Mouse (Mus musculus) liver, embryonic 15.5 days (tissue): ENCODE results near the gene Kcnk3. TPM values are rescaled to one million over a fixed set of nuclear protein-coding genes. Genes with fewer than 3 reads are reported as not detected.

Experiments used
- ATAC-seq: fragments of 200-750 bp; cut with Nextera tagmentation; 2 replicates; pipeline ENCODE4 v1.8.0; 2017; ENCODE audit warnings: moderate number of reproducible peaks, mild to moderate bottlenecking, moderate library complexity; ENCODE audit not compliant: insufficient read depth
- H3K27ac ChIP-seq: fragments of 300-500 bp; sonication (generic); replicated peaks from 2 replicates; pipeline ENCODE4 v1.5.1; 2015; ENCODE audit warnings: mild to moderate bottlenecking, inconsistent platforms
- H3K27me3 ChIP-seq: fragments of 300-500 bp; sonication (generic); 2 replicates; pipeline ENCODE4 v1.6.1; 2015; ENCODE audit warnings: mild to moderate bottlenecking, inconsistent platforms
- H3K36me3 ChIP-seq: fragments of 300-500 bp; sonication (generic); replicated peaks from 2 replicates; pipeline ENCODE4 v1.6.1; 2015; ENCODE audit warnings: moderate library complexity, mild to moderate bottlenecking, inconsistent platforms
- H3K4me1 ChIP-seq: fragments of 300-500 bp; sonication (generic); replicated peaks from 2 replicates; pipeline ENCODE4 v1.6.1; 2015; ENCODE audit warnings: inconsistent platforms
- H3K4me2 ChIP-seq: fragments of 300-500 bp; sonication (generic); 2 replicates; pipeline ENCODE4 v1.6.1; 2015; ENCODE audit warnings: moderate library complexity, mild to moderate bottlenecking, inconsistent platforms
- H3K4me3 ChIP-seq: fragments of 300-500 bp; sonication (generic); replicated peaks from 2 replicates; pipeline ENCODE4 v1.5.1; 2015; ENCODE audit warnings: mild to moderate bottlenecking, inconsistent platforms
- H3K9ac ChIP-seq: fragments of 300-500 bp; sonication (generic); 2 replicates; pipeline ENCODE4 v1.6.1; 2015; ENCODE audit warnings: moderate library complexity, mild to moderate bottlenecking, inconsistent platforms
- H3K9me3 ChIP-seq: fragments of 300-500 bp; sonication (generic); replicated peaks from 2 replicates; pipeline ENCODE4 v1.6.1; 2016; ENCODE audit warnings: inconsistent platforms
- WGBS: fragments of 180-500 bp; shearing (Covaris S2); methylation state at CpG from one replicate; pipeline ENCODE4 v1.1.7; 2015; ENCODE audit warnings: mixed read lengths; ENCODE audit not compliant: insufficient replicate concordance; 5-methylcytosine and 5-hydroxymethylcytosine counted together
- polyA plus RNA-seq: library from polyadenylated mRNA; unstranded; fragments of >200 nt; fragmentation: Nextera tagmentation; extraction: Ambion mirVana; gene quantifications from 2 replicates; pipeline ENCODE4 v1.2.1, GENCODE M21; 2015

Gene Kcnk3
- polyA plus RNA-seq, 1 experiment from 2014 or later = 0.17 TPM

GRCm38 (mm10) chr5:30601397-30601796 lies 13.4 kb downstream of the Kcnk3 start:
- Histone ChIP-seq H3K4me1 (no peaks in the 10 kb centered on the region), H3K9ac (no peak overlapping the region), H3K9me3 (no peaks in the 10 kb centered on the region), H3K4me3 (no peak overlapping the region), H3K27me3 (peaks cover 6% of the 10 kb centered on the region; the same call in 1 of the 2 replicates), H3K36me3 (no peaks in the 10 kb centered on the region), H3K27ac (no peak overlapping the region), H3K4me2 (no peak overlapping the region)
- WGBS = 24% methylated on average over 4 of the region's 4 CpGs
- ATAC-seq = no peak

GRCm38 (mm10) chr5:30603255-30603654 lies 15.3 kb downstream of the Kcnk3 start:
- Histone ChIP-seq H3K9ac (no peak overlapping the region), H3K27ac (no peak overlapping the region), H3K36me3 (no peaks in the 10 kb centered on the region), H3K4me2 (no peak overlapping the region), H3K9me3 (no peaks in the 10 kb centered on the region), H3K4me3 (no peak overlapping the region), H3K27me3 (peaks cover 6% of the 10 kb centered on the region; the same call in 1 of the 2 replicates), H3K4me1 (no peaks in the 10 kb centered on the region)
- WGBS = 45% methylated on average over 3 of the region's 3 CpGs
- no peak for ATAC-seq

- no peak overlapping the region for H3K27ac ChIP-seq
- no peaks in the 10 kb centered on the region for H3K36me3 ChIP-seq
- no peak for ATAC-seq
- no peak overlapping the region for H3K4me2 ChIP-seq
- no peak overlapping the region for H3K9ac ChIP-seq
- peaks cover 6% of the 10 kb centered on the region; the same call in 1 of the 2 replicates for H3K27me3 ChIP-seq
- no peaks in the 10 kb centered on the region for H3K9me3 ChIP-seq
- 46% methylated on average over 4 of the region's 4 CpGs for WGBS
- H3K4me3 ChIP-seq = no peak overlapping the region
- H3K4me1 ChIP-seq = no peaks in the 10 kb centered on the region
Observed at GRCm38 (mm10) chr5:30603926-30604325, 16.0 kb downstream of the Kcnk3 start.

- WGBS = 70% methylated on average over 8 of the region's 8 CpGs
- no peaks in the 10 kb centered on the region for H3K4me1 ChIP-seq
- H3K4me2 ChIP-seq = no peak overlapping the region
- H3K9me3 ChIP-seq = no peaks in the 10 kb centered on the region
- no peak overlapping the region for H3K27ac ChIP-seq
- no peak for ATAC-seq
- H3K27me3 ChIP-seq = peaks cover 6% of the 10 kb centered on the region; the same call in 1 of the 2 replicates
- H3K9ac ChIP-seq = no peak overlapping the region
- H3K36me3 ChIP-seq = no peaks in the 10 kb centered on the region
- no peak overlapping the region for H3K4me3 ChIP-seq
Observed at GRCm38 (mm10) chr5:30604769-30605188, 16.8 kb downstream of the Kcnk3 start.

- no peak overlapping the region for H3K4me2 ChIP-seq
- 56% methylated on average over 6 of the region's 6 CpGs for WGBS
- H3K9me3 ChIP-seq = no peaks in the 10 kb centered on the region
Observed at GRCm38 (mm10) chr5:30605649-30606048, 17.7 kb downstream of the Kcnk3 start.

GRCm38 (mm10) chr5:30606424-30607073 lies 18.6 kb downstream of the Kcnk3 start:
- no peak for ATAC-seq
- no peak overlapping the region for H3K27ac ChIP-seq

More at GRCm38 (mm10) chr5:30605649-30606048, 17.7 kb downstream of the Kcnk3 start:
- no peaks in the 10 kb centered on the region for H3K36me3 ChIP-seq
- ATAC-seq = no peak
- no peak overlapping the region for H3K27ac ChIP-seq
- no peaks in the 10 kb centered on the region; the same call in 1 of the 2 replicates for H3K27me3 ChIP-seq
- no peak overlapping the region for H3K9ac ChIP-seq
- no peaks in the 10 kb centered on the region for H3K4me1 ChIP-seq
- H3K4me3 ChIP-seq = no peak overlapping the region

GRCm38 (mm10) chr5:30609094-30609493 lies 21.1 kb downstream of the Kcnk3 start:
- Histone ChIP-seq H3K9ac (no peak overlapping the region), H3K4me2 (no peak overlapping the region), H3K27ac (no peak overlapping the region), H3K27me3 (no peaks in the 10 kb centered on the region), H3K4me3 (no peak overlapping the region), H3K4me1 (no peaks in the 10 kb centered on the region; the same call in 1 of the 2 replicates), H3K9me3 (no peaks in the 10 kb centered on the region), H3K36me3 (no peaks in the 10 kb centered on the region)
- ATAC-seq = no peak
- 64% methylated on average over 7 of the region's 7 CpGs for WGBS

More at GRCm38 (mm10) chr5:30606424-30607073, 18.6 kb downstream of the Kcnk3 start:
- Histone ChIP-seq H3K4me1 (no peaks in the 10 kb centered on the region), H3K4me3 (no peak overlapping the region), H3K4me2 (no peak overlapping the region), H3K9ac (no peak overlapping the region), H3K27me3 (no peaks in the 10 kb centered on the region; the same call in 1 of the 2 replicates), H3K9me3 (no peaks in the 10 kb centered on the region), H3K36me3 (no peaks in the 10 kb centered on the region)
- WGBS = 49% methylated on average over 16 of the region's 16 CpGs

GRCm38 (mm10) chr5:30609918-30610645 lies 22.1 kb downstream of the Kcnk3 start:
- no peak for ATAC-seq
- no peaks in the 10 kb centered on the region for H3K36me3 ChIP-seq
- no peak overlapping the region for H3K27ac ChIP-seq
- peaks cover 8% of the 10 kb centered on the region for H3K4me1 ChIP-seq
- H3K9me3 ChIP-seq = no peaks in the 10 kb centered on the region
- H3K9ac ChIP-seq = no peak overlapping the region
- H3K4me3 ChIP-seq = no peak overlapping the region
- 63% methylated on average over 8 of the region's 8 CpGs for WGBS
- no peaks in the 10 kb centered on the region for H3K27me3 ChIP-seq
- no peak overlapping the region for H3K4me2 ChIP-seq

GRCm38 (mm10) chr5:30611091-30611490 lies 23.1 kb downstream of the Kcnk3 start:
- Histone ChIP-seq H3K4me3 (no peak overlapping the region), H3K4me2 (no peak overlapping the region), H3K9ac (no peak overlapping the region), H3K4me1 (peaks cover 12% of the 10 kb centered on the region), H3K27me3 (no peaks in the 10 kb centered on the region), H3K9me3 (no peaks in the 10 kb centered on the region), H3K36me3 (no peaks in the 10 kb centered on the region), H3K27ac (no peak overlapping the region)
- WGBS = 66% methylated on average over 1 of the region's 1 CpGs
- no peak for ATAC-seq

- Histone ChIP-seq H3K4me3 (no peak overlapping the region), H3K27me3 (no peaks in the 10 kb centered on the region), H3K27ac (no peak overlapping the region), H3K4me2 (no peak overlapping the region), H3K9ac (no peak overlapping the region), H3K4me1 (peaks cover 12% of the 10 kb centered on the region), H3K9me3 (no peaks in the 10 kb centered on the region), H3K36me3 (no peaks in the 10 kb centered on the region)
- 48% methylated on average over 3 of the region's 3 CpGs for WGBS
- no peak for ATAC-seq
Observed at GRCm38 (mm10) chr5:30611689-30612088, 23.7 kb downstream of the Kcnk3 start.

- no peak overlapping the region for H3K27ac ChIP-seq
- H3K9me3 ChIP-seq = no peaks in the 10 kb centered on the region
- peaks cover 13% of the 10 kb centered on the region for H3K4me1 ChIP-seq
- H3K36me3 ChIP-seq = no peaks in the 10 kb centered on the region
- H3K27me3 ChIP-seq = no peaks in the 10 kb centered on the region
- no peak for ATAC-seq
- H3K4me2 ChIP-seq = no peak overlapping the region
- 56% methylated on average over 4 of the region's 4 CpGs for WGBS
- H3K4me3 ChIP-seq = no peak overlapping the region
- H3K9ac ChIP-seq = no peak overlapping the region
Observed at GRCm38 (mm10) chr5:30612575-30612974, 24.6 kb downstream of the Kcnk3 start.
